Mouse (Mus musculus) granulocyte monocyte progenitor cell, adult 5-6 weeks (primary cell): ENCODE measurements at regions not wholly inside any gene's neighbourhood (a gene's known extent, or its start where the extent isn't known, plus 50 kb on each side); places are given as distances from the start of the nearest gene placed in this dataset.

Source experiments
- ATAC-seq: replicated peaks from 2 replicates; pipeline ENCODE4 v1.8.0; 2016; ENCODE audit warnings: mild to moderate bottlenecking, moderate TSS enrichment, inconsistent platforms; ENCODE audit not compliant: poor library complexity, severe bottlenecking

- ATAC-seq: no peak; the same call in 1 of the 2 replicates
Observed at GRCm38 (mm10) chr11:24226755-24227154, 148.9 kb downstream of the Bcl11a start.

DNA sequence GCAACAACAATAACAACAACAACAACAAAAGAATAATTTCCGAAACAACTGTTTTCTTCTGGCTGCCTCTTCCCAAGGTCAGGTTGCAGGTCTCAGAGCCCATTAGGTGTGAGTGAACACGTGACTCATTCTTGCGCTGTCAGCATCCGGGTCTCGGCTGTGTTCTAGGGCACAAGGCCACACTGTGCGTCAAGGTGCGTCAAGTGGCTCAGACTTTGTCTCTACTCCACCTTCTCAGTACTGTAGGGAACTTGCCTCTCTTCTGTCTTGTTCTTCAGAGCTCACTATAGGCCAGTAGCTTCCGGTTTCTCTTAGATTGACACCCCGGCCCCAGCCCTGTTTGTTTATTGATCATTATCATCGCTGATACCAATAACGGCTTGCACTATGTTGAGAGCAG, 155.5 kb downstream of the Bcl11a start:
- ATAC-seq: no peak

- no peak for ATAC-seq
Observed at GRCm38 (mm10) chr11:24233821-24234220, 156.0 kb downstream of the Bcl11a start.

DNA sequence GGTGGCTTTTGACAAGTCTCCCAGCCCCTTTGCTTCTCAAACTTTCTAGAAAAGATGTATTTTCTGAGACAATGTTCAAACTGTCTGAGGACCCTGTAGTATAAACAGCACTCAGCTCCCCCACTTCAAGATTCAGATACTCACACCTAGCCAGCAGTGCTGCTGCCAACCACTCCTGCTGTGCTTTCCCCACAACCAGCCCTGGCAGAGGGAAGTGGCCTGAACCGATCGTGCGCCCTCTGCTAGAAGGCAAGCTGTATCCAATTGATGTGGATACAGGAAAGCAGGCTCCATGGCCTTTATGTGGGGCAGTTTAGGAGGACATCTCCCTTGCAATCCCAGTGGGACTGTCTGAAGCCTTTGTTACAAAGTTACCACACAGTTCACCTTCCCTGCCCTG, 156.6 kb downstream of the Bcl11a start:
- ATAC-seq: peak; percentile 46

GRCm38 (mm10) chr11:24235326-24235725, 157.5 kb downstream of the Bcl11a start:
- no peak for ATAC-seq

- ATAC-seq: no peak
Observed at GRCm38 (mm10) chr11:24239631-24240030, 161.8 kb downstream of the Bcl11a start.

DNA sequence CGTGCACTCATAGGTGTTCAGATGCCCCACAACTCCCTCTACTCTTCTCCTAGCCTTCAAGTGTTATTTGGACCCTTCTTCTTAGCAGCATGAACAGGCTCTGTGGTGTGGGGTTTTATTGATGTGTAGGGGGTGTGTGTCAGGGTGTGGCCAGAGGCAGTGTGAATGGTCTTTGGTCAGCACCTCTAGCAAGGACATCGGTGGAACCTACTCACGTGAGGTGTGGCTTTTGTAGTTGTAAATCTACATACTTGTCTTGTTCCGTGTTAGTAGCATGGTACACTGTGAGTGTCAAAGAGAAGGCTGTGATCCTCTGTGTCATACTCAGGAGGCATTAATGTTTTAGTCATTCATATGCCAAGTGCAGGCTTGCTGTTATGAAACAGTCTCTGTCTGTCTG, 164.2 kb downstream of the Bcl11a start:
- no peak for ATAC-seq

DNA sequence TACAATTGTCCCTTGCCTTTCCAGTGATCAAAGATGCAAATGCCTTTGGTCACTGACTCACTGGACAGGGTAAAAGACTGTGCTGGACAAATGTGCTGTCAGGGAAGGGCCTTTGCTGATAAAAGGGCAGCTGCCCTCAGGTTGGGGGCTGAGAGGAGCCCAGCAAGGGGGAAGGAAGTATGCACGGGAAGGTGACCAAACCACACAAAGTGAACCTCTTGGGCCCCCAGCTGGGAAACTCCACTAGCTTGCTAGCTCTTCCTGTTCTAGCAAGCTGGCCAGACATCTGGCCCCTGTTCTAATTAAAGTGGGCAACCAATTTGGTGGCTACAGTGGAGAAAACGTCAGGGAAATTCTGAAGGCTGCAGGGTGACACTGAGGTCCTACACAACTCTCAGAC, 165.0 kb downstream of the Bcl11a start:
- peak; percentile 73 for ATAC-seq

GRCm38 (mm10) chr11:24245390-24245789, 167.5 kb downstream of the Bcl11a start:
- ATAC-seq: no peak

DNA sequence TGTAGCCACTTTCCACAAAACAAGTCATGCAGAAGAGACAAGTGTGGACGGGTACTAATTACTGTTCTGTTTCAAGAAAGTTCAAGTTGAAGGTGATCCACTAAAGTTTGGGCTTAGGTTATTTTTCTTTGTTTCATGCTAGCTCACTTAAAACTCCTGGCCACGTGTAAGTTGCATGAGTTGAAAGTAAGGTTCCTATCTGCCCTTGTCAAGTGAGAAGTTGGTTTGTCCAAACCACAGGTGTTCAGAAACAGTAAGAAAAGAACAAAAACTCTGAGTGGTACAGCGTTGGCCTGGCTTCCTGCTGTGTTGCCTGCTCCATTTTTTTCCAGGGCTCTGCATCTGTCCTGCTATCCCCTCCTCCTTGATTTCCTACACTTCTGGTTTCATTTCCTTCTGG, 168.5 kb downstream of the Bcl11a start:
- ATAC-seq: no peak

DNA sequence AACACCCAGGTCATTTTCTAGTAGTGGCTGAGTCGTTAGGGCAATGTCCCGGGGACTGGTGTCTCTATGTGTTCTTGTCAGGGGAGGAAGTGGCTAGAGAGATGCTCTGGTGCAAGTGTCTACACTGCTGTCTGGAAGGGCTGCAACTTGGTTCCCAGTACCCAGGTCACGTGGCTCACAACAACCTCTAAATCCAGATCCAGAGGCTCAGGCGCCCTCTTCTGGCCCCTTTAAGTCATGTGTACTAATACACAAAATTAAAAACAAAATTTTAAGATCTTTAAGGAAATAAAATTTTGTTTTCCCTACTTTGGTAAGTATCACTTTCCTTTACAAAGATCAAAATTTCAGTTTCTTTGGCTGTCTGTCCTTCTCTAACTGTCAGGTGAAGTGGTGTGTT, 169.4 kb downstream of the Bcl11a start:
- ATAC-seq: no peak

DNA sequence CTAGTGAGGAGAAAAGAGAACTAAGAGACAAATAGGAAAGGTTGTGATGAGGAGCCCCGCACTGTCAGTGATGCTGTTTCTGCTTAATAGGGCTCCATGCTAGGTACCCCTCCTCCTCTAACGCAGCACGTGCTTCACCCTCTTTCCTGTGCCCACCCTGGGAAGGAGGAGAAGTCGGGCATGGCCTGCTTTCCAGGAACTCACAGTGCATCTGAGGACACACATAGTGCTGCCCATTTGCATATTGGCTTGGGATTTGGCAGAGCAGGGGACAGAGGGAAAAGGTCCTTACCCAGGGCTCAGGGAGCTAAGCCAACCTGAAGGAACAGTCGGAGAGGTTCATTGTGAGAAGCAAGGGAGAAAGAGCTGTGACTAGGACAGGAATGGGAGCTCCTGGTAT, 173.7 kb downstream of the Bcl11a start:
- no peak for ATAC-seq

DNA sequence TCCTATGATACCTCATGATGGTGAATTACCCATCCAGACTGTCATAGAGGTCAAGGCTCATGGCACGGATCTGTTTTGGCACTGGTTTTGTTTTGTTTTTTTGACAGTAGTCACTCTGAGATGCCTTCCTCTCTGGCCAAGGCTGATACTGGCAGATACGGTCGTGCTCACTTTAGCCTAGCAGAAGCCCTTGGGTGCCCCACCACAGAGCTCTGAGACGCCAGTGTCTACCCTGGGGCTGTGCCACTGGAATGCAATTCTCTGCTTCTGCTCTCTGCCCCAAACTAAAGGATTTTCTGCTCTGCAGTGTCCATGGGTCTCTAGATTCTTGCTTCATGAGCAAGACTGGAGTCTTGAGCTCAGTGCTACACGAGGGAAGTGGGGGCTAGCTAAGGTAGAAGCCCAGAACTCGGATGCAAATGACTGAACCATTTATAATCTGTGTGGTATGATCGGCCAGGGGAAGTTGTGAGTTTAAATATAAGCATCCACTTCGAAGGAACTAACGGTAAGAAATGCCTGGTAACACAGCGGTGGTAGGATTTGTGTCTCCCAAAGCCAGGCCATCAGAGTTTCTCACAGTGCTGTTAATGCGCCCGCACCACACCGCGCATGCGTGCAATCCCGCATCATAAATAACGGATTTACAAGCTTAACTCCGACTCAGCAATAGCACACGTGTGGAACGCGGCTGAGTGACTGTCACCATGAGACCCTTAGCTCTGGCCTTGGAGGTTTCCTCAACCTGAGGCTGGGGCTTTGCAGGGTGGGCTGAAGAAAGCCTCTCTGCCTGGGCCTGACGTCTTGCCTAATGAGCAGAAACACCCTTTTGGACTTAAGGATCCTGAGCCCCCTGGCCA, 177.6 kb downstream of the Bcl11a start:
- no peak for ATAC-seq

DNA sequence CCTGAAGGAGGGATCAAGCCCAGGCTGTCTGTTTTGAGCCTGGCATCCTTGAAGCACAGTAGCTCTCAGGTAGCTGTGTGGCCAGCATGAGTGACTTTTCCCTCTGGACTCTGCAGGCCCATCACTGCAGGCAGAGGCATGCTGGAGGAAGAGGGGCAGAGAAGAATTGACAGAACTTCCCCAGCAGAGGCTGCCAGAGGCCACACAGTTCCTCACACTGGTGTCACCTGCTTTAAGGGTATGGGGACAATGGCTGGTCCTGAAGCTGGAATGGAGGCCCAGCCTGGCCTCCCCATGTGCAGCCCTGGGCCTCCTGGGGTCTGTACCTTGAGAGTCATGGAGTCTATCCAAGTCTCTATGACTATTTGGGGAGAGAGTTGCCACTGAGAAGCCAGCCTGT, 179.9 kb downstream of the Bcl11a start:
- ATAC-seq: peak; percentile 36; the same call in 1 of the 2 replicates

DNA sequence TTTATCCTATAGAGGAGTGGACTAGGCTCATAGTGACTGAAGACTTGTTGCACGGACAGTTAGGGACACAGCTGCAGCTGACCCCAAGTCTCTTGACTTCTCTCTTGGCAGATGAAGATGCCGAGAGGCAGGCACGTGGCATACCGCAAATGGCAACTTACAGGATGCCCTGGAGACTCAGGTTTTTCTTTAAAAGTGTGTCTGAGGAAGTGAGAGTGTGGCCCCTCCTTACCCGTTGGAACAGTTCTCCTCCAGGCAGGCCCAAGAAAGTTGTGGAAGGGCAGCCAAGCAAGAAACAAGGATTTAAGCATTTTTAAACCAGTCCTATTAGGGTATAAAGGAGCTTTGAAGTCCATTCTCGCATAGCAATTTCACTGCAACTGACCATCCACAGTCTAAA, 180.5 kb downstream of the Bcl11a start:
- peak; percentile 52 for ATAC-seq

GRCm38 (mm10) chr11:24259668-24260067, 181.8 kb downstream of the Bcl11a start:
- ATAC-seq: no peak

DNA sequence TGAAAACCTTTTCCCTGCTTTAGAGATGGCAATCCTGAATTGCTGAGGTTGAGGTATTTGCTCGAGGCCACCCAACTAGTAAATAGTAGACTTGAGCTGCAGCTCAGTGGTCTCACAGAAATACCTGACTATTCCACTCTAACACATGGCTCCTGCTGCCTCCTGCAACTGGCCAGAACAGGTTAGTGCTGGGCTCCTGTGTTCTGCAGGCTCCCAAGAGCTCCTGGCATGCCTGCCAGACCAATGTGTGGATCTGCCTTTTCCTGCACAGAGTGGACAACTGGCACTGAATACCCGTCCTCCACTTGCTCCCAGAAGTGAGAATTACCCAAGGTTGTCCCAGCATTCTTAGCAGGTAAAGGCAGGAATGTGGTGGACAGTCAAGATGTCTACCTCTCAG, 191.2 kb downstream of the Bcl11a start:
- no peak for ATAC-seq

- no peak for ATAC-seq
Observed at GRCm38 (mm10) chr11:24281628-24282027, 203.8 kb downstream of the Bcl11a start.

DNA sequence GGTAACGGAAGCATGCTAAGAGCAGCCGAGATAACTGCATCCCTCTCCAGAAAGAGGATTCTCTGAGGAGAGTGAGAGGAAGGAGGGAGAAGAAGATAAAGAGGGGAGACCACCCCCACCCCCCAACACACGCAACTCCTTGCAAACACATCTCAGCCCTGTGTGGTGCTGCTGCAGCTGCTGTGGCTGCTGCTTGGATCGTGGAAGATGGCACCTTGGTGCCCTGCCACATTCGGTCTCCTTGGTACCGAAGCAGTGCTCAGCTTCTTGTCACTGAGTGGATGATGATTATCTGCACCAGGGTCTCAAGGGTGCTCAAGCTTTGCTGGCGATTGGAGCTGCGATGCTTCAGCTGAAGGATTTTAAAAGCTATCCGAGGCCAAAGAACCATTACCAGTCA, 204.7 kb downstream of the Bcl11a start:
- ATAC-seq: no peak

DNA sequence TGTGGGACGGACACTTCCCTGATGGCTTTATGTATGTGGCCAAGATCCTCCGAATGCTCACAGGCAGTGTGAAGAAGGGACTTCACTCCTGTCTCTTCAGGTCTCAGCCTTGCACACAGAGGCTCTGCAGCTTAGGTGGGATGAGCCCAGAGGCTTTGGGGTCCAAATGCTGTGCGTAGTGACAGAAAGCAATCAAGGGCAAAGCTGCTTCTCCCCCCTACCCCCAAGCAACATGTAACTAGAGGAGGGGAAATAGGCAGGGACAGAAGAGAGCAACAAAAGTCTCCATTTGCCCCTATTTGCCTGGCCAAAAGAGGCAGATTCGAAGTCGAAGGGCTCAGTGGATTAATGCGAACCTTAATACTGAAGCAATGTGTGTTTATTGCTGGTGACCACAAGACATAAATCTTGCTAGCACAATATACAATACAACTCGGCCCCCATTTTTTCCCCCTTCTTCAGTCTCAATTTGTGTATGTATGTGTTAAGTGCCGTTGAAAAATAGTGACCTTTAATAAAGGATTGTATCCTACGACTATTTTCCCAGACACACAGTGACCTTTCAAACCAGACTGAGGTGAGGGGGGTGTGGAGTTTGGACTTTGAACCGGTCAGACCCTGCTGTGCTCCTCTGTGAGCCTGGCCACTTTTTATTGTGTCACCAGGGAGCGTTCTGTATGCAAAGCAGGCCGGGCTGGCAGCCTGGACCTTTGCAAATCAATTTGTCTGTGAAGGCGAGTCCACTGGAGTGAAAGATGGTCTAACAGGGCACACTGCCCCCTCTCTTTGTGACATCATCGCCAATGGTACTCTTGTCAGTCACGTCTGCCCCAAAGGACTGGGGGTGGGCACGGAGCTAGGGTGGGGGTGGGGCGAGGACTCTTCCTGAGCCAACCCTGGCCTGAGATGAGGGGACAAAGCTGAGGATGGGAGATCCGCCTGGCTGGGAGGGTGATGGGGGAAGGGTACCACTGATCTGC, 208.6 kb downstream of the Bcl11a start:
- ATAC-seq: no peak

DNA sequence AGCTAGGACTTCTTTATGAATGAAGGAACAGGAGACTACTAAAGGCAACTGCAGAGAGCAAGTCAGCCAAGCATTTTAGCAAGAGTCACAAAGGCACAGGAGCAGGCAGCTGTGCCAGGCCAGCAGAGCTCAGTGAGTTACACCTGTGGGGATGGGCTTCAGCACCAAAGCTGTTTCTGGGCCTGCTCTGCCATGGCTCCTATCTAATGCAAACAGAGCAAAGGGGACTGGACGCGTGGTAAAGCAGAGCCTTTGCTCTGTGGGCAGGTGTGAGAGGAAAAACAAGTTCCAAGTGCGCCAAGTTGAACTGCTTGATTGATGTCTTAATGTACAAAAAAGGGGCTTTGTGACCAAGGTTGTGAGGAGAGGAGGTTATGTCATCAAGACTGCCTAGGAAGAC, 215.4 kb downstream of the Bcl11a start:
- no peak for ATAC-seq
